Mouse (Mus musculus) liver, embryonic 16.5 days (tissue): ENCODE measurements around the gene Dennd2a. TPM values are rescaled to one million over a fixed set of nuclear protein-coding genes. Genes with fewer than 3 reads are reported as not detected.
"Not testable (repeated sequence)": the region's sequence is repeated elsewhere in the genome, so short reads cannot be mapped to it uniquely, and the experiment has no call there.

Experiments used
- ATAC-seq: fragments of 200-750 bp; cut with Nextera tagmentation; 2 replicates; pipeline ENCODE4 v1.8.0; 2017; ENCODE audit warnings: low read depth, mild to moderate bottlenecking, moderate number of reproducible peaks, moderate library complexity
- H3K27ac ChIP-seq: fragments of 300-500 bp; sonication (generic); 2 replicates; pipeline ENCODE4 v1.5.1; 2014; ENCODE audit warnings: mild to moderate bottlenecking, low read length
- H3K27me3 ChIP-seq: fragments of 300-500 bp; sonication (generic); 2 replicates; pipeline ENCODE4 v1.6.1; 2014; ENCODE audit warnings: low read depth, low read length, mixed read lengths; ENCODE audit not compliant: control insufficient read depth, insufficient read depth
- H3K36me3 ChIP-seq: fragments of 300-500 bp; sonication (generic); 2 replicates; pipeline ENCODE4 v1.6.1; 2014; ENCODE audit warnings: mild to moderate bottlenecking; ENCODE audit not compliant: control insufficient read depth, insufficient read depth
- H3K4me1 ChIP-seq: fragments of 300-500 bp; sonication (generic); 2 replicates; pipeline ENCODE4 v1.6.1; 2014; ENCODE audit warnings: low read depth, low read length, mixed read lengths; ENCODE audit not compliant: control insufficient read depth
- H3K4me2 ChIP-seq: fragments of 300-500 bp; sonication (generic); 2 replicates; pipeline ENCODE4 v1.6.1; 2014; ENCODE audit warnings: low read depth, low read length, mixed read lengths
- H3K4me3 ChIP-seq: fragments of 300-500 bp; sonication (generic); 2 replicates; pipeline ENCODE4 v1.5.1; 2014; ENCODE audit warnings: low read depth, mild to moderate bottlenecking, low read length
- H3K9ac ChIP-seq: fragments of 300-500 bp; sonication (generic); 2 replicates; pipeline ENCODE4 v1.6.1; 2014; ENCODE audit warnings: low read depth, low read length
- H3K9me3 ChIP-seq: fragments of 300-500 bp; sonication (generic); replicated peaks from 2 replicates; pipeline ENCODE4 v1.6.1; 2016; ENCODE audit warnings: low read length; ENCODE audit not compliant: control insufficient read depth
- WGBS: fragments of 180-500 bp; shearing (Covaris S2); extraction: QIAGEN DNeasy Blood & Tissue Kit; methylation state at CpG from one replicate; pipeline ENCODE4 v1.1.7; 2014; ENCODE audit not compliant: insufficient replicate concordance; 5-methylcytosine and 5-hydroxymethylcytosine counted together
- polyA plus RNA-seq: library from polyadenylated mRNA; unstranded; fragments of >200 nt; fragmentation: Nextera tagmentation; extraction: Ambion mirVana; gene quantifications from 2 replicates; pipeline ENCODE4 v1.2.1, GENCODE M21; 2015

Gene Dennd2a
- polyA plus RNA-seq, 1 experiment from 2014 or later: 1.1 TPM

DNA sequence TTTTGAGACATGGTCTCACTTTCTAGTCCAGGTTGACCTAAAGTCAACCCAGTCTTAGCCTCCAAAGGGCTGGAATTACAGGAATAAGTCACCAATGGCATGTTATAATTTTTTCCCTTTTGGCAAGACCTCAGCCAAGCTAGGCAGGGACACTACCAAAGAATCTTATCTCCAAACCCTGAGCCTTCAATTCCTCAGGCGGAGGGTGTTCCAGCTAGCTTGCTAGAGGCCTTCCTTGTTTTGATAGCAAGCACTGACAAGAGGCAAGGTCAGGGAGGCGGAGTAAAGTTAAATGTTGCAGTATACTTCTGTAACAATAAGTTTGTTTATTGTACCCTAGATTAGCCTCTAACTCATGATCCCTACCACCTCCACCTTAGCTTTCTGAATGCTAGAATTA, 132.5 kb downstream of the Dennd2a start:
- WGBS: 30% methylated on average over 2 of the region's 2 CpGs

DNA sequence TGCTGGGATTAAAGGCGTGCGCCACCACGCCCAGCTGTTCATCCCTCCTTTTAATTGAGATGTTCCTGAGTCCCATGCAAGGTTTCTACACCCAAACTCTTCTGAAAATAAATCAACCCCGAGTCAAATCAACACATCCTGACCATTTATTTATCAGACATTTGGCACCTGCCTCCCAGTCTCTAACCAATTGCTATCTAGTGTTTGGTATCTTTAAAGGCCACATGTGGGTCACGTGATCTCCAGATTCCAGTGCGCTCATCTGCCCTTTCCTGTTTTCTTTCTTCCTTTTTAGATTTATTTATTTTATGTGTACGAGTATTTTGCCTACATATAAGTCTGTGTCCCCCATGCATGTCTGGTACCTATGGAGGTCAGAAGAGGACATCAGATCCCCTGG, 134.0 kb downstream of the Dennd2a start:
- Histone ChIP-seq H3K27ac (peak overlapping the region; percentile 83), H3K9ac (peak overlapping the region; percentile 23; the same call in 1 of the 2 replicates), H3K27me3 (no peaks in the 10 kb centered on the region), H3K4me2 (peak overlapping the region; percentile 33), H3K4me1 (peaks cover 60% of the 10 kb centered on the region), H3K9me3 (no peaks in the 10 kb centered on the region), H3K4me3 (no peak overlapping the region), H3K36me3 (no peaks in the 10 kb centered on the region)
- ATAC-seq: peak; percentile 26
- 49% methylated on average over 7 of the region's 7 CpGs for WGBS

More for the DNA sequence above, 132.5 kb downstream of the Dennd2a start:
- peak overlapping the region; percentile 23; the same call in 1 of the 2 replicates for H3K4me2 ChIP-seq
- peak overlapping the region; percentile 37 for H3K9ac ChIP-seq
- H3K36me3 ChIP-seq: no peaks in the 10 kb centered on the region
- H3K27ac ChIP-seq: peak overlapping the region; percentile 86
- no peak overlapping the region for H3K4me3 ChIP-seq
- no peaks in the 10 kb centered on the region for H3K9me3 ChIP-seq
- H3K27me3 ChIP-seq: no peaks in the 10 kb centered on the region
- H3K4me1 ChIP-seq: peaks cover 72% of the 10 kb centered on the region
- ATAC-seq: peak; percentile 27

- Histone ChIP-seq H3K9ac (peak overlapping the region; percentile 50), H3K27ac (peak overlapping the region; percentile 83), H3K4me3 (no peak overlapping the region), H3K27me3 (no peaks in the 10 kb centered on the region), H3K9me3 (no peaks in the 10 kb centered on the region), H3K36me3 (no peaks in the 10 kb centered on the region), H3K4me2 (peak overlapping the region; percentile 33), H3K4me1 (peaks cover 56% of the 10 kb centered on the region)
- no peak for ATAC-seq
- 39% methylated on average over 6 of the region's 6 CpGs for WGBS
Measured at GRCm38 (mm10) chr6:39423130-39423551, 134.5 kb downstream of the Dennd2a start.

- Histone ChIP-seq H3K27me3 (no peaks in the 10 kb centered on the region), H3K4me1 (peaks cover 53% of the 10 kb centered on the region), H3K4me3 (peak overlapping the region; percentile 92; the same call in 1 of the 2 replicates), H3K27ac (no peak overlapping the region), H3K9ac (no peak overlapping the region), H3K9me3 (no peaks in the 10 kb centered on the region), H3K4me2 (peak overlapping the region; percentile 61; the same call in 1 of the 2 replicates), H3K36me3 (no peaks in the 10 kb centered on the region; the same call in 1 of the 2 replicates)
- WGBS: 44% methylated on average over 4 of the region's 4 CpGs
- ATAC-seq: no peak
Measured at GRCm38 (mm10) chr6:39420867-39421266, 136.8 kb downstream of the Dennd2a start.

GRCm38 (mm10) chr6:39419851-39420721, 137.6 kb downstream of the Dennd2a start, which contains the start of gene Mkrn1:
Mkrn1 (minus strand) TSS chr6:39420462.
- no peaks in the 10 kb centered on the region for H3K9me3 ChIP-seq
- peak; percentile 87 for ATAC-seq
- H3K36me3 ChIP-seq: no peaks in the 10 kb centered on the region; the same call in 1 of the 2 replicates
- peaks cover 45% of the 10 kb centered on the region for H3K4me1 ChIP-seq
- peak within 1 kb of the TSS; percentile 98 for H3K9ac ChIP-seq
- 1% methylated on average over 62 of the region's 82 CpGs for WGBS
- H3K4me2 ChIP-seq: peak within 1 kb of the TSS; percentile 61
- H3K4me3 ChIP-seq: peak within 1 kb of the TSS; percentile 92
- peak within 1 kb of the TSS; percentile 98 for H3K27ac ChIP-seq
- no peaks in the 10 kb centered on the region for H3K27me3 ChIP-seq

GRCm38 (mm10) chr6:39419386-39419850, 138.2 kb downstream of the Dennd2a start:
- Histone ChIP-seq H3K4me2 (peak overlapping the region; percentile 61), H3K27me3 (no peaks in the 10 kb centered on the region), H3K27ac (peak overlapping the region; percentile 98), H3K4me3 (peak overlapping the region; percentile 92), H3K4me1 (peaks cover 44% of the 10 kb centered on the region), H3K9me3 (no peaks in the 10 kb centered on the region), H3K9ac (peak overlapping the region; percentile 98), H3K36me3 (no peaks in the 10 kb centered on the region; the same call in 1 of the 2 replicates)
- ATAC-seq: no peak
- WGBS: under 1% methylated on average over 43 of the region's 43 CpGs

- H3K9ac ChIP-seq: peak overlapping the region; percentile 29; the same call in 1 of the 2 replicates
- peak overlapping the region; percentile 50; the same call in 1 of the 2 replicates for H3K4me2 ChIP-seq
- H3K9me3 ChIP-seq, H3K36me3 ChIP-seq, ATAC-seq, H3K27me3 ChIP-seq: not testable (repeated sequence)
- peak overlapping the region; percentile 76 for H3K27ac ChIP-seq
- H3K4me1 ChIP-seq: peaks cover 22% of the 10 kb centered on the region
- peak overlapping the region; percentile 92 for H3K4me3 ChIP-seq
Measured at GRCm38 (mm10) chr6:39416654-39417053, 141.0 kb downstream of the Dennd2a start.

DNA sequence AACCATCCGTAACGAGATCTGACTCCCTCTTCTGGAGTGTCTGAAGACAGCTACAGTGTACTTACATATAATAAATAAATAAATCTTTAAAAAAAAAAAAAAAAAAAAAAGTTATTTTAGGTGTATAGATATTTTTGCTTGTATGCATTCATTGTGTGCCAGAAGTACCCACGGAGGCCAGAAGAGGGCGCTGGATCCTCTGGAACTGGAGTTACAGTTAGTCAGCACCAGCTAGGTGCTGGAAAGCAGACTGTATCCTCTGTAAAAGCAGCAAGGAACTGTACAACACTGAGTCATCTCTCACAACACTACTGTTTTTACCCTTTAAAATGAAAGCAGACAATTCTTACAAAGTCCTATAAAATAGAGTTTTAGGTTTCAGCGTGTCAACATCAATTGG, 141.9 kb downstream of the Dennd2a start:
- Histone ChIP-seq H3K9ac (no peak overlapping the region), H3K9me3 (no peaks in the 10 kb centered on the region), H3K36me3 (no peaks in the 10 kb centered on the region; the same call in 1 of the 2 replicates), H3K4me1 (peaks cover 18% of the 10 kb centered on the region), H3K4me2 (no peak overlapping the region), H3K4me3 (no peak overlapping the region; the same call in 1 of the 2 replicates), H3K27me3 (no peaks in the 10 kb centered on the region), H3K27ac (peak overlapping the region; percentile 15; the same call in 1 of the 2 replicates)
- 49% methylated on average over 3 of the region's 5 CpGs for WGBS
- no peak for ATAC-seq

- WGBS: 74% methylated on average over 1 of the region's 1 CpGs
- Histone ChIP-seq H3K9ac (no peak overlapping the region), H3K4me2 (no peak overlapping the region), H3K4me3 (no peak overlapping the region), H3K9me3 (no peaks in the 10 kb centered on the region), H3K36me3 (peaks cover 6% of the 10 kb centered on the region), H3K4me1 (peaks cover 14% of the 10 kb centered on the region), H3K27me3 (no peaks in the 10 kb centered on the region), H3K27ac (no peak overlapping the region)
- no peak for ATAC-seq
Measured at GRCm38 (mm10) chr6:39414106-39414505, 143.6 kb downstream of the Dennd2a start.
